ENCODE assay signal across 24 mouse cellular contexts in genomic region chr16:8776634-8777033, GRCm38 (mm10).
"Had no signal": no experiment of that assay in that cellular context is flagged by ENCODE, and none has a peak within 500 bp of the region (broad histone marks: within the 10 kb centered on the region; RNA-seq: fewer than 3 reads in every experiment).

No protein-coding gene starts in this region.

- ATAC-seq: hindbrain, postnatal 0 days; intestine, embryonic 16.5 days; liver, embryonic 12.5 days had no signal

- H3K4me1 ChIP-seq: heart, embryonic 15.5 days; hindbrain, embryonic 13.5 days; hindbrain, embryonic 15.5 days; kidney, embryonic 15.5 days; limb, embryonic 15.5 days had no signal

- H3K27me3 ChIP-seq: heart, embryonic 15.5 days; hindbrain, embryonic 13.5 days; hindbrain, embryonic 15.5 days; kidney, embryonic 15.5 days; limb, embryonic 13.5 days; limb, embryonic 15.5 days; liver, embryonic 12.5 days had no signal

- DNase-seq: gastrocnemius, postnatal 14 days; gastrocnemius, postnatal 36 days; heart, adult 11 months; heart, adult 2 months; heart, postnatal 14 days; heart, postnatal 36 days; kidney, adult 11 months; kidney, adult 2 months; kidney, adult 9 months; kidney, postnatal 14 days; kidney, postnatal 36 days; left cerebral cortex, postnatal 4 days had no signal

- H3K4me3 ChIP-seq: heart, adult 2 months; heart, embryonic 13.5 days; heart, embryonic 15.5 days; hindbrain, embryonic 13.5 days; hindbrain, embryonic 15.5 days; kidney, embryonic 15.5 days; limb, embryonic 13.5 days; limb, embryonic 15.5 days; liver, embryonic 12.5 days had no signal

- H3K36me3 ChIP-seq: heart, embryonic 13.5 days; heart, embryonic 15.5 days; hindbrain, embryonic 13.5 days; hindbrain, embryonic 15.5 days; kidney, embryonic 15.5 days; limb, embryonic 13.5 days; limb, embryonic 15.5 days; liver, embryonic 12.5 days had no signal

- H3K9ac ChIP-seq: heart, embryonic 13.5 days; heart, embryonic 15.5 days; hindbrain, embryonic 13.5 days; hindbrain, embryonic 15.5 days; kidney, embryonic 15.5 days; limb, embryonic 13.5 days; limb, embryonic 15.5 days; liver, embryonic 12.5 days; liver, embryonic 14.5 days had no signal

- H3K9me3 ChIP-seq: heart, embryonic 13.5 days; heart, embryonic 15.5 days; hindbrain, embryonic 13.5 days; hindbrain, embryonic 15.5 days; kidney, embryonic 15.5 days; limb, embryonic 13.5 days; limb, embryonic 15.5 days; liver, embryonic 12.5 days had no signal

- H3K27ac ChIP-seq: heart, adult 2 months; heart, embryonic 13.5 days; heart, embryonic 15.5 days; hindbrain, embryonic 13.5 days; hindbrain, embryonic 15.5 days; hindbrain, postnatal 0 days; kidney, embryonic 15.5 days; kidney, postnatal 0 days; limb, embryonic 13.5 days; limb, embryonic 15.5 days; liver, embryonic 12.5 days; liver, embryonic 14.5 days had no signal
